Mouse (Mus musculus): Measurements from ENCODE around the gene Zic1.

Zic1 gene

DNA sequence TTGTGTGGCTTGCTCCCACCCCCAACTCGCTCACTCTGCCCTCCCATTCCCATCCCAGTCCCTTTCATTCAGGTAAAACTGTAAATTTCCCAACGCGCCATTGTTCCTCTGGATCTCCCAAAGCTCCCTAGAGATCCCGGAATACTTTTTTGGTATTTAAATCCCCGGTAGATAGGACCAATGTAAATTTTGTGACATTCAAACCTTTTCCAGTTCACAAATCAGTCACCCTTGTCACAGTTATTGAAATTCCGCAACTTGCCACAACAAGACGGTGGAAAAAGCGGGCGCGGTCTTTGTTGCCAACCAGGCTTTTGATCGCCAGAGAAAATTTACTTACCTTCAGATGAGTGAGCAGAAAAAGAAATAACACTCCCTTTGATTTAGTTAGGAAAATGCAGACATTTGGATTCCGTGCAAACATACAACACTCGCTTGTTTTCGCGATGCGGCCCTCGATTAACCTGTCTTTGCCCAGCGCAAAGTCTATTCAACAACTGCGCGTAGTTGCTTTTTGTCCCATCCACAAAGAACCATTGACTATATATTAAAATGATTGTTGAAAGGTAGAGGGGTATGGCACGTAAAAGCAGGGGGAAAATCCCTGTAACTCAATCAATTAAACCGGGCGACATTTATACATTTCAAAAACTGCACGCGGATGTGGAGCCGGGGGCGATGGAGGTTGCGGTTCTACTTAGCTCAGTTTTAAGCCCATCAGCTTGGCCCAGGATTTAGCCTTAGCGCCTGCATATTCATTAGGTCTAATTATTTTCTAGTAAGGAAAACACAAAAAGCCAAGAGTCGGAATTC, 1.6 kb upstream of the Zic1 start:
- no peak for DNase-seq (ENCODE audit: low spot score)

DNA sequence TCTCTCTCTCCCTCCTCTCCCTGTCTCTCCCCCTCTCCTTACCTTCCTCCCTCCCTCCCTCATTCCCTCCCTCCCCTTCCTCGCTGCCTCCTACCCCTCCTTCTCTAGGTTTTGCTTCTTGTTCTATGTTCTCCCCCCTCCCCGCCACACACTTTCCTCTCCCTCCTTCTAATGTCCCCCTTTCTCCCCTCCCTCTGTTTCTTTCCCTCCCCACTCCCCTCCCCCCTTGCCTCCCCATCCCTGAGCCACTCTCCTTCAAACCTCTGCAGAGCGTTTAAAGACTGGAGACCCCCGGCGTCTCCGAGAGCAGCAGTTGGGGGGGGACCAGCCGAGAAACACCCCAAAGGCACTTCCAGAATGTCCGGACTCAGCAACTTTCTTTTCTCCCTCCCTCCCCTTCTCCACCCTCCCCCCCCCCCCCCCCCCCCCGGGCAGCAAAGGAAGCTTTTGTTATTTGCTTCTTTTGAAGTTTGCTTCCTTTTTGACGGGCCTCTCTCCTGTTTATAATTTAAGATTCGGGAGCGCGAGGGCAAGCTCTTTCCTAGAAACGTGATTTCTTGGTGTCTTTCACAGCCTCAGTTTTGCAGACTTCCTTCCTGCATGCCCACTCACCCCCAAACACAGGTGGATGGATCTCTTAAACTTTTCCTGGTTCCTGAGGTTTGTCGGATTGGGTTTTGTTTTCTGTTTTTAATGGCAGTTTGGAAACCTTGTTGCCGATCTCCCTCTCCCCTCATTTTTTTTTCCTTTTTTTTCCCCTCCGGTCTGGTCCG, 802 bp upstream of the Zic1 start:
- no peak for DNase-seq (ENCODE audit: low spot score)

DNA sequence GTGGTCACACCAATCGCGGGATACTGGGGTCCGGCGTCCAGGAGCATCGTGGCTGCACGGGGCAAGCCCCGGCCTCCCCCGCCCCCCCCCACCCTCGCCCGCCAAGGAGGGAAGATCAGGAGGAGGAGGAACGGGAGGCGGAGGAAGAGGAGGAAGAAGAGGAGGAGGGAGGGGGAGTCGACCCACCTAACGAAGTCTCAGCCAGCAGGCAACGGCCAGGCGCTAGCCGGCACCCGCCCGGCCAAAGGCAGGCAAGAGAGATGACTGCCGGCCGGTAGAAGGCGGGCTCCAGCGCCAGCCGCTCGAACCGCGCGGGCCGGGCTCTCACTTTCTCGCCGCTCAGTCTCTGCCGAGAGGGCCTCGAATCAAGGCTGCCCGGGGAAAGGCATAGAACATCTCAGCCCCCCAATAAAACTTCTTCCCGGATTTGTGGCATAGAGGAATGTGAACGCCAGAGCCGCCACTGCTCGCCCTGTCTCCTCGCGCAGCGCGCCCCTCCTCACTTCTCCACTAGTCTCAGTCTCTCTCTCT, 574 bp downstream of the Zic1 start:
- no peak for DNase-seq (ENCODE audit: low spot score)

DNA sequence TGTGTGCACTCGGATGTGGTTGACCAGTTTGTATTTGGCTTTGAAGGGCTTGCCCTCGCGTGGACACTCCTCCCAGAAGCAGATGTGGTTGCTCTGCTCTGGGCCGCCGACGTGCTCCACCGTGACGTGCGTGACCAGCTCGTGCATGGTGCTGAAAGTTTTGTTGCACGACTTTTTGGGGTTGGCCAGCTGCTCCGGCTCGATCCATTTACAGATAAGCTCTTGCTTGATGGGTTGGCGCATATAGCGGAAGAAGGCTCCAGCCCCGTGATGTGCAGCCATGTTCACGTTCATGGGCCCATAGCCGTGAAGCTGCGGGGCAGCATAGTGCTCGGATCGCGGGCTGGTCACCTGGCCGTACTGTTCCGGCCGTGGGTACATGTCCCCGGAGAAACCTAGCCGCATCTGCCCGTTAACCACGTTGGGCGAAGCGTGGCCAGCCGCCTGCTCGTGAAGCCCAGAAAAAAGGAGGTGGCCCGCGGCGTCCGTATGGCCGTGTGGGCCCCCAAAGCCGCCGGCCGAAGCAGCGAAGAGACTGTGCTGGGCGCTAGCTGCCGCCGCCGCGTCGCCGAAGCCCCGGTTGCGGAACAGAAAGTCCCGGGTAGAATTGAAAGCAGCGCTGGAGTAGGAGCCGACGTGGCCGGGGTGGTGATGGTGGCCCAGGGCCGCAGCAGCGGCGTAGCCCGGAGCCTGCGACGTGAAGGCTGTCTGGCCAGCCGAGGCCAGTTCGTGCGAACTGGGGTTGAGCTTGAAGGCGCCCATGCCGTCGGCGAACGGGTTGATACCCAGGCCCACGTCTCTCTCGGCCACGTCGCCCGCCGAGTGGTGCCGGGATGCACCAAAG, 1.3 kb downstream of the Zic1 start:
- no peak for DNase-seq (ENCODE audit: low spot score)

DNA sequence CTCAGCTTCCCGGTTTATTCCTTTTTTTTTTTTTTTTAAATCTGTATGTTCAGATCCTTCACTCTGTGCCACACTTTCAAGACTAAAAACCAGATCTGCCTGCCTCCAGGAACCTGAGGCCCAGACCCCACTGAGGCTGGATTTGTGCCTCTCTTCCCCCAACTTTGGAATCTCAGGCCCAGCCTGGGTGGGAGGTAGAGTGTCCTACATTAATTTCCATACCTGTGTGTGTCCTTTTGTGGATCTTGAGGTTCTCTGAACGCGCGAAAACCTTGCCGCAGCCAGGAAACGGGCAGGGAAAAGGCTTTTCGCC, 1.8 kb downstream of the Zic1 start:
- no peak for DNase-seq (ENCODE audit: low spot score)

DNA sequence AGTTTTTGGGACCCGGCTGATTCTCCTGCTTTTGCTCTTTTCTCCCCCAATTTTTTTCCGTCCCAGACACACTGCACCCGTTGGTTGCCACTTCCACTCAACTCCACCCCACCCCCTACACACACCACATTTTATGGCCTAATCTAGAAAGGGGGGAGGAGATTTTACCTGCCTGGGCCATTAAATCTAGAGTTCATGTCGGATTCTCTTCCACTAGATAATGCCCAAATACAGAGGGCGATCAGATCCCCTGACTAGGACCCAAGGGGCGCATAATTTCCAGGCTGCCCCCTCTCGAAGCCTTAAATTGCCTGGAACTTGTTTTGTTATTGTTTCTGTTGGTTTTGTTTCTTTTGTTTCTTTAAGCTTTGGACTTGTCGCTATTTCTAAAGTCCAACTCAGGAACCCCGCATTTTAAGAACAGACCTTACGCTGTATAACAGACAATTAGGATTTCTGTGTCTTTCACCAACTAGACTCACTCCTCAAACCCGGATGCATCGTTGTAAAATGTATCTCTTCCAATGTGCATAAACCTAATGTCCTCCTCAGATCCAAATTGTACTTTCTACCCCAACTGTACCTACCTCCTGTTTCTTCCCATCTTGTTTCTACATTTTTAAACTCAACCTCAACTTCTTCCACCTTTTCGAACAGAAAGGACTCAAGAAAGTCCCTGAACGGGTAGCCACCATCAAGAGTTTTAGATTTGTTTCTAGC, 2.4 kb downstream of the Zic1 start:
- DNase-seq (ENCODE audit: low spot score), result no peak

DNA sequence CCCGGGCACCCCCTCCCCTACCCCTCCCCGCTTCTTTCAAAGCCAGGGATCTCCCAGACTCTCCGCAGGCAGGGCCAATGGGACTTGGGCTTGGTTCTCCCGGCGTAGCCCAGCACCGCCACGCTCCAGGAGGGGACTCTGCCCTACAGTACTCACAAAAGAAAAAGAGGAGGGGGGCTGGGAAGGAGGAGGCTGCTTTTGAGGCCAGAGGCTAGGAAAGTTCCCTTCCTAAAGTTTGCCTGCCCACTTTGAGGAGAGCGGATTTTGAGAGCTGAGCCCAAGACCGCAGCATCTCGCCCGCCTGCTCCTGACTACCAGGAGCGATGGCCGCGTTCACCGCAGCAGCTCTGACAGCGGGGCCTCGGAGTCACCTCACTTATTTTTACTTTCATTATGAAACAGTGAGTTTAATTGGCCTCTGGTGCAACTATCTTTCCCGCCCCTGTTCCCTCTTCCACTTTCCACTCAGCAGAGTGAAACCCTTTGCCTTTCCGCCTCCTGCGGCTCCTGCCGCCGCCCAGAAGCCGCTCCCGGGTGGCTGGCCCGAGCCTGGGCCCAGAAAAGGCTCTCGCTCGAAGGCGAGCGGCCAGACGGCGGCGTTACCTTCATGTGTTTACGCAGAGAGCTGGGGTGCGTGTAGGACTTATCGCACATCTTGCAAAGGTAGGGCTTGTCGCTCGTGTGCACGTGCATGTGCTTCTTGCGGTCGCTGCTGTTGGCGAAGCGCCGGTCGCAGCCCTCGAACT, 3.6 kb downstream of the Zic1 start, which contains the start of gene Zic4:
Gene Zic4, plus strand, starts transcription at position 558 of the 746 bp plus-strand sequence.
- DNase-seq (ENCODE audit: low spot score), result no peak

DNA sequence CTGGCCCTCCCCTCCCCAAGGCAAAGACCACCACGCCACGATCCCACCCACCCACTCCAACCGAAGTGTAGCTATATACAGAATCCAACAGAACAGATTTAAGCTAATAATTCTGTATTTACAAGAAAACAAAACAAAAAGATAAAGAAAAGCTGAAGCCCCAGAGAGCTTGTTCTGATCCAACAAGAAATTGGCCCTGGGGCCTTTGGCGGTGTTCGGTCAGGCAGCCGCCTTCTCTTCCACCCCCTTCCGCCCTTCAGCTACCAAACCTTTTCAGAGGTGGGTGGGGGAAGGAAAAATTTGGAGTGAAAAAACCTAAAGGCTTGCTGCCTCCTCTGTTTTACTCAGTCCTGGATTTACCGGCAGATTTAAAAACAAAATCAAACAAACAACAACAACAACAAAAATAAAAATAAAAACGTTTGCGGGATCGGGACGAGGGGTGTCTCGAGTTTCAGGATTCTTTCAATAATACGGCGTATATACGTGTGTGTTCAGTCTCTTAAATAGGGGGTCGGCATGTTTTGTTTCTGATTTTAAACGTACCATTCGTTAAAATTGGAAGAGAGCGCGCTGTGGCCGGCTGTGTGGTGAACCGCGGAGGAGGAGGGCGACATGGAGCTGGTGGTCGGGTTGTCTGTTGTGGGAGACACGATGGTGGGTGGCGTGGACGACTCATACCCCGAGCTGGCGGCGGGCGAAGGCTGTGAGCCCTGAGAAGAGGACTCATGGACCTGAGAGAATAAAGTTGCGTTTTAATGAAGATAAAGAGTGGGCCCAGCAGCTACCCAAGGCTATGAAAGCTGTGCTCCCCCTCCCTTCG, 4.4 kb downstream of the Zic1 start:
- no peak for DNase-seq (ENCODE audit: low spot score)

DNA sequence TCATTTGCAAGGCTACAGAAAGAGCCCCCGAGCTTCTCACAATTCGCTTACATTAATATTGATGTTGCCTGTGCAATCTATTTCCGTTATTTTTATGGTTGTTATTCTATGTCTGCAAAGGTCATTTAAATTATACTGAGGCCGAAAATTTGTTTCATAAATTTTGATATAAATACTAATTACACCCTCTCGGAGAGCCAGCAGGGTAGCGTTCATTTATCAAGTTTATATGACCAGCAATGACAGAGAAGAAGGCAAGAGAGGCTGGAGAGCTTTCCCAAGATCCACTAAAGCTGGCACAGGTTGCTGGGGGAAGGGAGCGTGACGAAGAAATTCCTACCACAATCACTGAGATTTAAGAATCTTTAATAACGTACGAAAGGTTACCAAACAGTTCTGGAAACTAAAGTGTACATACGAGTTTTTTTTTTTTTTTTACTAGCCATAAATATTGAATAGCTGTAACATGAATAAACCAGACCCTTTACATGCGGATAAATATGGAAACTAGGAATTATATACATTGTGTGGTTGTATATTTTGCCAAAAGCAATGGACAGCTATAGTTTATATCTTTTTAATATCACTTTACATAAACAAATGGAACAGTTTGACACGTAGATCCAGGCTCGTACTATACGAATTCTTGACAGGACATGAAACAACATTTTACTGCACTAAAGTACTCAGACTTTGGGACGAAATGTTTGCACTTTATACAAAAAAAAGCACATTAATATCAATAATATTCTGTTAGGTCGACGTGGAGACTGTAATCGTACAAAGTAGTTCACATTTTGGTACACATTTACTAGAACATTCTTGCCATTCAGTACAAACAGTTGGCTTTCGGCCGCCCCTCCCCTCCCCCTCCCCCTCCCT, 5.2 kb downstream of the Zic1 start:
- DNase-seq (ENCODE audit: low spot score), result no peak

DNA sequence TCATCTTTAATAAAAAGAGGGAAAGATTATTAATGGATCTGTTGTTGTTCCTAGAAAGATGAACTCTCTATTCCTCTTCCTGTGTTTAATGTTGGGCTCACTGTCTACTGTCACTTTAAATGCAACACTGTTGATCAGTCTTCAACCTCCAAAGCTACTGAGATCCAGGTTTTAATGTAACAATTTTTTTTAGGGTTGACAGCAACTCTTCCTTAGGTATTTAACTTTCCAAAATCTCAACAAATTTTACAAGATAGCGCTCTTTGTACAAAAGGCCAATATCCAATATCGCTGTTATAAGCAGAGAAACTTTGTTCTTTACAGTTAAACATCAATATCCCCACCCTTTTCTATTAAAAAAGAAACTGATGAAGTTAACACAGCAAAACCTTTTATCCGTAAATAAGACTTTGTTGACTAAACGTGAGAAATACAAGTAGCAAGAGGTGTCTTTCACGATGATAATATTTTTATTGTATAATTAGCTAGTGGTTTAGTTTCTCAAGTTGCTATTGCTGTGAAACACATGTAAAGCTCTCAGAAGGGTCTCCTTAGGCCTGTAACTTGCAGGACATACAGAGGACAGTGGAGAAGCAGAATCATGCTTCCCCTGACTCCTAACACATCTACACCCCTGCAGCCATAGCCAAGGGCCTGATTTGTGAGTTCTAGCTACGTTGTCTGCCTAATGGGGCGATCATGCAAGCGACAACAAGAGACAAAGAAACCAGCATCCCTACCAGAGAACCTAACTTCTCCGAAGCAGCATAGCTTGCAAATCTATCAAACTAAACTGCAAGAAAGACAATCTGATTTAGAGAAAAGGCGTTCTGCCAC, 6.5 kb downstream of the Zic1 start:
- no peak for DNase-seq (ENCODE audit: low spot score)

DNA sequence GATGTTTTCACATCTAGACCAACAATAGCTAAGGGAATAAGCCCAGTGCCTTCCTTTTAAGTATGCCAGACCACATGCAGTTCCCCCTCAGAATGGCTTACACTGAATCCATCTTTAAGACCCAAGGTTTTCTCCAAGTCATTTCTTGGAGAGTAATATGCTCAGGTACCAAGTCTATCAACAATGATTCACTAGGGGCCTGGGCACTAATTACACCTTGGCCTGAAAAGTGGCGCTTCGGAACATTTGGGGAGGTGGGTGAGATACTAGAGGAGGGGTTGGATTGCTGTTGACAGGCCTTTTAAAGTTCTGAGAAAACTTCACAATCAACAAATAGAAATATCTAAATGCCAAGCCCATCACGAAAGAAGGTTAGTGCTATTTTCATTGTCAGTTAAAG, 8.3 kb downstream of the Zic1 start:
- DNase-seq (ENCODE audit: low spot score), result no peak

DNA sequence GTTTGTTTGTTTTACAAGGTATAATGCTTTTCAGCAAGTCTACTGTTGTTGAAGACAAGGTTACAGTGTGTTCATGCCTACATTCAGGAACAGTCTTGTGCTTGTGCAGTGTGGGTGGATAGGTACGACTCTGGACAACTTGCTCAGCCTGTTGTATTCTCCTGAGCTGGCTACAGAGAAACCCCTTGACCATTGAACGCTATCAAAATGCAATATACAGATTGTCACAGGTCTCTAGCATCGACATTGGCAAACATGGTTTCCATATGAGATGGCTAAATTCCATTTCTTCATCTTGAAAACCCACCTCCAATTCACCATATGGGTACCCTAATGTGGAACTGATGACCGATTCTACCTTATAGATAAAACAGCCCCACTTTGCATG, 9.3 kb downstream of the Zic1 start:
- DNase-seq (ENCODE audit: low spot score), result no peak

DNA sequence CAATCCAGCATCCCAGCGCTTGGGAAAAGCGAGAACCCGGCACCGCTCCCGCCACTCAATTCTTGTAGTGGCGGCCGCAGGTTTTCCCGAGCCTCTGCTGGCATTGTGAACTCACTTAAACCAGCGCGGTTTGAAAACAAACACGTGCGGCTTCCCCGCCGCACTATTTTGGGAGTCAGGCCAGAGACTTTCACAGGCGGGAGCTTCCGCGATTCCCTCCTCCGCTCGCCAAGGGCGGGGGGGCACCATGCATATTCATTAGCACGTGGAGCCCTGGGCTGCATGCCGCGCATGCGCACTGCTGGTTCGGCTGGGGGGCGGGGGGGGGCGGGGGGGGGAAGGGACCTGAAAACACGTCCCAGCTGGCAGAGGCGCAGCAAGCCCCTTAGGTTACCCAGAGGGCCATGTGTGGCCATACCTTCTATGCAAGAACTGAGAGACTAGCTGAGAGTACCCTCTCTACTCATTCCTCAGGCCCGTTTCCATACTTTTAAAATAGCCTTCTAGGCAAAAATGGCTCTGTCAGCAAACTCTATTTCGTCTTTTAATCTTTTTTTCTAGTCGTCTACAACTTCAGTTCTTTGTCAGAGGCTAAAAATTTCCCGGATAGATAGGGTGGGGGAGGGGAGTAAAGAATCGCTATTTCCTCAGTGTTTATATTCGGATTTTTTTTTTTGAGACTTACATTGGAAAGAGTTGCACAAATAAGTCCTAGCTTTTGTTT, 9.8 kb downstream of the Zic1 start:
- no peak for DNase-seq (ENCODE audit: low spot score)

DNA sequence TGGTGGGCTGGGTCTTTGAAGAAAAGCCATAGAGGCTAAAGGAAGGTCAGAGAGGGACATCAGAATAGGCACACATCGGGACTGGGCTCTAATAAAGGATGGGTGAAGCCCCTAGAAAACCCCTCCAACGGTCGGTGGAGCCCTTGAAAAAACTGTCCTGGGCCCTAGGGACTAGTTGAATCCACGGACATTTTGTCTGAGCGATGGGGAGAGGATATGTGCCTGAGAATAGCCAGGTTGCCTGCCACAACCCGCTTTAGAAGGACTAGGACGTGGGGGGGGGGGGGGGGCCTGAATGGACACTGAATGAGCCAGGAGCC, 10.4 kb downstream of the Zic1 start:
- no peak for DNase-seq (ENCODE audit: low spot score)

DNA sequence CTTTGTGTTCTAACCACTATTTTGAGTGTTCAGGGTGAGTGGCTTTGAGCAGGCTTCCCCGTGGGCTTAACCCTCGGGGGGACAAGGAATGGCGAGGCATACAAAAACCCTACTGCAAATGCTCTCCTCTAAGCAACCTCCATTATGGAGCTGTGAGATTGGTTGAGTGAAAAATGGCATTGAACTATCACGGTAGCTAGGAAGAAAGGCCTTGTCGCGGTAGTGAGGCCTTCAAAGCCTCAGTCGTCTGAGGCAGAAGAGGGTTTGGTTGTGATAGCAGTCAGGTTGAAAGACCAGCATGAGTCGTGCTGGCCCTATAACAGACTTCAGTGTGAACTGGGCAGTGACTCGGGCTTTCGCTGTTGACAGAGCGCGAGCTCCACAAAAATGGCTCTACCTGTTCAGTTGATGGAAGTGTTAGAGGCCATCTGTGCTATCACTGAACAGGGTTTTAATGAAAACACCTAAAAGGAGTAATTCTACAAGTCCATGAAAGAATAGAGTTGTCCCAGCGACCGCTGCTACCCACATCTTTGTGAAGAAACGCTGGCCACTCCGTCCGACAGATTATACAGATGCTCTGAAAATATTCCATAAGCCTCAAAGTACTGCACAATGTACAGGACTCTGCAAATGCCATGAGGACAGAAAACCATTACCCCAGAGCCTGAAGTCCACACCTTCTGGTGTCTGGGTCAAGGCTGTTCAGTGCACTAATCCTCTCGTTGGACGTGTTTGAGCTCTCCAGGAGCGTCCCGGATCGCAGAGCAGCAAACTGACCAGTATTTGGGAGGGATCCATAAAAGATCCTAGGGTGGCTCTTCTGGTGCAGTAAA, 11.0 kb downstream of the Zic1 start:
- no peak for DNase-seq (ENCODE audit: low spot score)

DNA sequence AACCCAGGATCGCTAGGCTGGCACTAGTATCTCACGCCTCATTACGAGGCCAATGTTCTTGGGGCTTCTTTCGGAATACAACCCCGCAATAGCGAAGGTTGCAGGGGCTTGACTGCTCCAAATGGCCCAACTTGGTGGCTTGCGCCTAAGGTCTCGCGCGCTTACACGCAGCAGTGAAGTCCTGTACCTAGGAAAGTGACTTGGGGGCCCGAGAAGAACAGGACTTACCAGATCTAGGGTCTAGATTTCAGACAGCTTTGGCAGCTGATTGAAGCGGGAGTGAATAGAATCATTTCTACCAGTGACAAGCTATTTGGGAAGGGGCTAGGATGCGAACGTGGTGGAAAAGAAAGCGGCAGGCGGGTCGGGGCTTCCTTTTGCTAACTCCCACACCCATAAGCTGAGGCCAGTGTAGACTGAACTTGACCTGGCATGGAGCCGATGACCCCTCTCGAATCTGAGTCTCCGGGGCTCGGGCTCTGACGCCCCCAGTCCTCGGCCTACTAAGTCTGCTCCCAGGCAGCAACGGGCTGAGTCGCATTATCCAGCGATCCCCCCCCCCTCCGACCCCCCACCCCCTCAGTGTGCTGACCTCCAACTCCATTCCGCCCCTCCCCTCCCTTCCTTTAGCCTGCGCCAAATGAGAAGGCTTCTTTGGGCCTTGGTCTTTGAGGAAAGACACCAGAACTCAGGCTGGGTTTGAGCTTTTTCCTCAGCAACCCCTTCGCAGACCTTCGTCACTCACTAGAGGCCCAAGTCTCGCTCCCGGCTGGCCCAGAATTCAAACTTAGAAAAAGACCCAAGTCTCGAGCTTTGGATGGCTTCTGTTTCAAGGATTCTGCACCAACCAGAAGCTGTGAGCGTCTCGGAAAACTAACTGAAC, 11.8 kb downstream of the Zic1 start:
- no peak for DNase-seq (ENCODE audit: low spot score)
